Mouse (Mus musculus) frontal cortex, postnatal 36 days (tissue): Measurements from ENCODE around the gene Stmn1.

Experiments used
- DNase-seq, 2 experiments: peaks; one replicate each; pipeline ENCODE4 v3.0.0; 2022; ENCODE audit warnings: low spot score in 2 of 2

Stmn1 gene

DNA sequence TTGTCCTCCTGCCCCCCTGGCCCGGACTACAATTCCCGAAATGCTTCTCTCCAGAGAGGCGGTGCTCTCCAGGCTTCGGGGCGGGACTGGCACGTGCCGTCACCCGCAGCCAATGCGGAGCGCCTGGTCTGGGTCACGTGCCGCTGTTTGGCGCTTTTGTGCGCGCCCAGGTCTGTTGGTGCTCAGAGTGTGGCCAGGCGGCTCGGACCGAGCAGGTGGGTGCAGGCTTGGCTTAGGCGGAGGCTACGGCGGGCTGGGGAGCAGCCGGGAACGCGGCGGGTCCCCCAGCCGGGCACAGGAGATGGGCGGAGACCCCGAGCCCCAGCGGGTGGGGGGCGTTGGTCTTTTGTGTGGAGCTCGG lies at the start of gene Stmn1:
Gene Stmn1 (plus strand): TSS at position 106 of the 361 bp plus-strand sequence.
- peak; percentile 92 to 95 for DNase-seq

DNA sequence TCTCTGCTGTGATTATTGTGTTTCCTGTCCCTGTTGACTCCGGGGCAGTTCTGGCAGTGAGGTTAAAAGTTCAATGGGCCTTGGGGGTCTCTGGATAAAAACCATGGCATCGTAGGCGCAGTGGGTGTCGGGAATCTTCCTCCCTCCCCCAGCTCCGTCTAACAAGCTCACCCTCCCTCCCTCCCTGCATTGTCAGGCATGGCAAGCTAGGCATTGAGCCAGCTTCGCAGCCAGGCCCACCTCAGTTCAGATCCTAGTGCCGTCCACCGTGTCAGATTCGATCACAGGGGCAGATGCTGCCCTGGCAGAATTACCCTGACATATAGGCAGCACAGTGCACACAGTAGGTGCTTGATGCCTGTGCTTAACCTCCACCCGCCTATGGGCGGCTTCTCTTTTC lies 46.1 kb upstream of the Stmn1 start:
- no peak for DNase-seq

DNA sequence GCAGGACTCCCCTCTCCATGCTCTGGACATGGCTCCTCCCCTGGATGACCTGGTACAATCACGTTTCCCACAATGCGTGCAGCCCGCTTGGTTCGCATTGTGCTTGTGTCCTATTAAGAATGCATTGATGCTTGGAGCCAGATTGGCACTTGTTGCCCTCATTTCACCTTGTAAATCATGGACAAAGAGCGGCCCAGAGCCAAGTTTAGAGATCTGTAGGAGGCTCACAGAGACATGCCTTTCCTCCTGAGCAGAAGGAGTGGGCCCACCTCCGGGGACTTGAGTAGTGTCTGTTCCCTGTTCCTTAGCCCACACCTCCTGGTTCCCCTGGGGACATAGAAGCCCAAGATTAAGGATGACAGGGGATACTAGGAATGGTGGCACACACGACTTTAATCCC lies 44.2 kb upstream of the Stmn1 start:
- DNase-seq = no peak

DNA sequence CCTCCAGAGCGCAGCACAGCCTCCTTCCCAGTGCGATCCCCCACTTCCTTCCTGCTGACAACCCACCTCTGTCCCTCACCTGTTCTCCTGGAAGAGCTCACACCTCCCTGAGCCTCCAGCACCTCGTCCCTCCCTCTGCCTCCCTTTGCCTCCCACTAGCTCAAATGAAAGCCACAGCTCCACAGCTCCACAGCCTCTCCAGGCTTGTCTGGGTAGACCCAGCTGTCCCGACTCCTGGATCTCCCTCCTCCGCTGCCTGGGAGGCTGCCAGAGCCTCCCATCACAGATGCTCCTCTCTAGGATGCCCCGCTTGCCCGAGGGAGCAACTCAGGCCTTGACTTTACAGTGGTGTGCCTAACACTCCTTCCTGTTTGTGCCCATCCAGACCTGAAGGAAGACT lies 43.0 kb upstream of the Stmn1 start:
- peak in 1 of 2 experiments; percentile 57 for DNase-seq

DNA sequence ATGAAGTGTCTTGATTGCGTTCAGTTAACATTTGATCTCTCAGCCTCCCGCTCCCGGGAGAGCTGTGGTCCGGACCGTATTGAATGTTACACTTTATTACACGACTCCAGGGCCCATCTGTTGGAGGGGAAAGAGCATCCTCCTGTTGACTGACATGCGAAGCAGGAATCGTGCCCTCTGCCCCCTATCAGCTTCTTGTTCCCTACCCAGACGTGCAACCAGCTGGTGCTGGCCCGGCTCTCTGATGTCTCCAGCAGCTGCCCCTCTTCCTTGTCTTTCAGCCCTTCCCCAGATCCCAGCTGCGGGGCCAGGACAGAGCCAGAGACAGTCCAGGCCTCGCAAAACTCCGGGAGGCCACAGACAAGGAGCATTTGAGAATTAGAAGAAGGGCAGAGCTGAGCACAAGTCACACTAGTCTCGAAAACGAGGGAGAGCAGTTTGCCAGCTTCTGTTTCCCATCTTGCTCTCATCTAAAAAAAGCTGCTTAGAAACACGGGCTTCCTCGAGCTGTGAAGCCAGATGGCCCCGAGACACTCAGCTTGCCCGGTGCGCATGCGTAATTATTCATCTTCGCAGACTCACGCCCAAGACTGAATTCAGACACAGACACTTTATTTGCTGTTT lies 37.6 kb upstream of the Stmn1 start:
- DNase-seq = peak; percentile 92 to 98

DNA sequence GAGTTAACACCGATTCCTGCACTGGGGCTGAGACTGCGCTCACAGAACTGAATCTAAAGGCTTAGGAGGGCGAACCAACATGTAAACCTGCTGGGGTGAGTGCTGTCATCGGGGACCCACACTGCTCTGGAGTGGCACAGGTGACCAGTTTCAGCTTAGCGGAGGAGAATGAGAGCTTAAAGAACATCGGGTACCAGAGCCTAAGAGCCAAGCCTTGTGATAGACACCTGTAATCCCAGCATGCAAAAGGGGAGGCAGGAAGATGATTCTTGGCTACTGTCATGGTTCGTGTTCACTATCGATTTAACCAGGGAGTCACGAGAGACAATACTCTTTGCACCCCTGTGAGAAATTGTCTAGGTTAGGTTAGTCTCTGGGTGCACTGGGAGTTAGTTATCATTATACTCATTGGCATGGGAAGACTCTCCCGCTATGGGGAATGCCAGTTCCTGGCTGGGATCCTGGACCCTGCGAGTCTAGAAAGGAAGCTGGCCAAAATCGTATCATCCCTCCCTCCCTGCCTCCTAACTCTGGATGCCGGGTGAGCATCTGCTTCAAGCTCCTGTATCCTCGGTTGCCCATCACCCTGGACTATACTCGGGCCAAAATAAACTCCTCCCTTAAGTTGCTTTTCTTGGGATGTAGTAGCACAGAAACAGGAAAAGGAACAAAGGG lies 35.3 kb upstream of the Stmn1 start:
- DNase-seq = no peak

DNA sequence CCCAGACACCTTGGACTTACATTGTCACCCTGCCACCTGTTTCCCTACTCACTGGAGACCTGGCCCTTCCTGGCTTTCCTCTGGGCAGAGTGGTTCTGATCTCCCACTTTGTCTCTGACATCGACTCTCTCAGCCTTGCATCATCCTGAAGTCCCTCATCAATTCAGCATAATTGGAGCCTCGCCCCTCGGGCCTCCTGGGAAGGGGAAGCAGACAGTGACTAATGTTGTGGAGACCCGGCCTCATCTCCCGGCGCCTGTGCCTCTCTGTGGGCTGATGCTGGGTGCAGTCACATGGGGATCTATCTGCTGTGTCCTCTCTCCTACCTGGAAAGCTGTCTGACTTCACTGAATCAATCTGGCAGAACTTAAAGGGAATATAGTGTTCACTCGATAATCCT lies 31.9 kb upstream of the Stmn1 start:
- no peak for DNase-seq

DNA sequence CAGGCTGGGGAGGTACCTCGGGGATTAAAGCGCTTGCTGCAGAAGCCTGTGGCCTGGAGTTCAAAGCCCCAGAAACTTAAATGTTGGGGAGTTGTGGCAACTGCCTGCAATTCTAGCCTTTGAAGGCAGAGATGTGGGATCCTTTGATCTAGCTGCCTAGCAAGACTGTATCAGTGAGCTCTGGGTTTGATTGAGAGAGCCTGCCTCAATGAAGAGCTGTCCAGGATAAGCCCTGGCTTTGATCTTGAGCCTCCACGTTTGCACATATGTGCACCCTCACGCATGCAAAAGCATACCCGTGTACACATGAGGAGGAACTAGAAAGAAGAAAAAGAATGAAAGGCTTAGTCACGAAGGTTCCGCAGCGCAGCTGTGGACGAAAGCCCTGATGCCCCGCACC lies 31.5 kb upstream of the Stmn1 start:
- no peak for DNase-seq

DNA sequence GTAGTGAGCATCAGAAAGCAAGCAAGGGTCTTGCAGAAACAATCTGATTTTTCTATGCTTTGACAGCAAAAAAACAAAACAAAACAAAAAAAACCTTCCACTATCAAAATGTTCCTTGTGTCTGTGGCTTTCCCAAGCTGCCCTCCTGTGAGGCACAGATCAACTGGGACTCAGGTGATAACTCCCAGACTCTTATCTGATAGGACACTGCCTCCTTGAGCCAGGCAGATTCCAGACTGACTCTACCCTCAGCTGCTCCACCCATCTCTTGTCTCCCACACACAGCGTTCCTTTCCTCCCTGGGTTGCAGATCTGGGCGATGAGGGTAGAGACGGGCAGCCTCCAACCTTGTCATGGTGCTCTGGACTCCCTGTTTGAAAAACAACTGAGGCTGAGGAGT lies 29.0 kb upstream of the Stmn1 start:
- no peak for DNase-seq

DNA sequence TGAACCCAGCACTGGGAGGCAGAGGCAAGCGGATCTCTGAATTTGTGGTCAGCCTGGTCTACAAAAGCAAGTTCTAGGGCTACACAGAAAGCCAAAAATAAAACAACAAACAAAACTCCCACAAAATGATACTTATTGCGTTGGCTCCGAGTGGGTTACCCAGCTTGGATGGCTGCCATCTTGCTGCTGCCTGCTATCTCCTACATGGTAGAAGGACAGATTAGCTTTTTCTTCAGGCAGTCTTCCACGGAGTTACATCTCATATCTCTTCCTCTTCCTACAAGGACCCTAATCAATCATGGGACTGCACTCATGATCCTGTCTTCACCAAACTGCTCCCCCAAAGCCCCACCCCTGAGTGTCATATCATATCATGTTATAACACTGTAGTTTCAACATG lies 28.2 kb upstream of the Stmn1 start:
- no peak for DNase-seq

DNA sequence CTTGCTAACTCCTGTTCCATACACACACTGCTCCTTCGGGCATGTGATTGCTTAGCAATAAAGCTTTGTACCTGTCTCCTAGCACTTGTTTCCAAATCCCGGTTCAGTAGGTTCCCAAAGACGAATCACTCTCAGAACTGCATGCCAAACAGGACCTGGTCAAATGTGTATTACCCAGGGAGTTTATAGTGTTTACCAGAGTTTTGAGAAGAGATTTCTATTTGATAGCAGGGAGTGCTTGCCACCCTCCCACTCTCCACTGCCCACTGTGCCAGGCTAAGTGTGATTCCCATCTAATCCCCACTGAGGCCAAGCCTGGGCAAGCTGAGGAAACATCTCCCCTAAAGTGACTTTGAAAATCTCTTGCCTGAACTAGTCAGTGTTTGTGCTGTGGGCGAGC lies 25.9 kb upstream of the Stmn1 start:
- DNase-seq = no peak

DNA sequence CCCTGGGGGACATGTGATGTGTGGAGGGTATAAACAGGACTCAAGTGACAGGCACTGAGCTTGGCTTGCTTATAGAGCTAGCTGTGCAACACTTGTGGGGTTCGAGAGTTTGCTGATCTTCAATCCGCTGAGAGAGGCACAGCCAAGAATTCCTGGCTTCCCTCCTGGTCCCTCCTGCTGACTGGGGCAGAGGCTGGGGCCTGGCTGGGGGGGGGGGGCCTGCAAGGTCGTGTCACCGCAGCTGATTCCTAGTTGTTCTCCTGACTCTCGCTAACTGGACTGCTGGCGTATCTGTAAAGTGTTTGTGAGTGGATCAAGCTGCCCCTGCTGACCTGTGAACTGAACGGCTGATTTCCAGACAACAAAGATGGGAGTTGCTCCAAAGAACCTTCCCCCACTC lies 24.5 kb upstream of the Stmn1 start:
- DNase-seq = no peak

DNA sequence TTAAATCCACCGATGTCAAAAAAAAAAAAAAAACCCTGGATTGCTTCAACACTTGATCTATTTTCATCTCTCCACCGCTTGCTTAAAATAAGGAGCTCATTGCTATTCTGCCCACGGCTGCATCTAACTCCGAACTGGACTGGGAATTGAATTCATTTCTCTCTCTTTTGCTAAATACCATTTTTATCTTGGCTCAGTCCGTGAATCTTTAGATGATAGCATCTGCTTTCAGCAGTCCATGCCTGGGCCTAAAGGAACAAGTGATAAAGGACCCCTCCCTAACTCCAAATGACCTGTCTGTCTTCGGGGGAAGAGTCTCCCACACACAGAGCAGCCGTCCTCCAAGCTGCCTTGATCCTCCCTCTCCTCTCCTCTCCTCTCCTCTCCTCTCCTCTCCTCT lies 23.2 kb upstream of the Stmn1 start:
- peak; percentile 50 to 79 for DNase-seq

DNA sequence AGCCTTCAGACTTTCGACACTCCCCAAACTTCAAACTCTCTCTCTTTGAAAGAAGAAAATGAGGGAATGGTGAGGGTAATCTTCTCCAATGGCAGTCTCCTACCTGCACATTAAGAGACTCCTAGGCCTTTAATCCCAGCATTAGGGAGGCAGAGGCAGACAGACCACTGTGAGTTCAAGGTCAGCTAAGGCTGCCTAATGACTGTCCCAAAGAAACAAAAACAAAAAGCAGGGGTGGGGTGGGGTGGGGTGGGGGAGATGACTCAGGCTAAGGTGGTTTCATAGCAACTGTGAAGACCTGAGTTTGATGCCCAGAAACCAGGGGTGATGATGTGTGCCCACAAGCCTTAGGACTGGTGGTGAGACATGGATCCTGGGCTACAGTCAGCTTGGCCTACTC lies 22.6 kb upstream of the Stmn1 start:
- DNase-seq = no peak

DNA sequence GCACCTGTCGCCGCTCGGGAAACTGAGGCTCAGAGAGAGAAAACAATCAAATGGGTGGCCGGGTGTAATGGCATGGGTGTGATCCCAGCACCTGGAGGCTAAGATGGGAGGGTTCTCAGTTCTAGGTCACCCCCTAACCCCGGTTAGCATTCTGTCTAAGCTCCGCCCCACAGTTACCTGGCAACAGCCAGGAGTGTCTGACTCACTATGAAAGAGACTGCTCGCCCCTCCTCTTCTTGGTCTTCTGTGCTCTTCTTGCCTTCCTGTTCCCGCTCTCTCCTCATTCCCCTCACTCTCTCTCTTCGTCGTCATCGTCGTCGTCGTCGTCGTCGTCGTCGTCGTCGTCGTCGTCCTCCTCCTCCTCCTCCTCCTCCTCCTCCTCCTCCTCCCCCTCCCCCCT lies 20.2 kb upstream of the Stmn1 start:
- DNase-seq = no peak

DNA sequence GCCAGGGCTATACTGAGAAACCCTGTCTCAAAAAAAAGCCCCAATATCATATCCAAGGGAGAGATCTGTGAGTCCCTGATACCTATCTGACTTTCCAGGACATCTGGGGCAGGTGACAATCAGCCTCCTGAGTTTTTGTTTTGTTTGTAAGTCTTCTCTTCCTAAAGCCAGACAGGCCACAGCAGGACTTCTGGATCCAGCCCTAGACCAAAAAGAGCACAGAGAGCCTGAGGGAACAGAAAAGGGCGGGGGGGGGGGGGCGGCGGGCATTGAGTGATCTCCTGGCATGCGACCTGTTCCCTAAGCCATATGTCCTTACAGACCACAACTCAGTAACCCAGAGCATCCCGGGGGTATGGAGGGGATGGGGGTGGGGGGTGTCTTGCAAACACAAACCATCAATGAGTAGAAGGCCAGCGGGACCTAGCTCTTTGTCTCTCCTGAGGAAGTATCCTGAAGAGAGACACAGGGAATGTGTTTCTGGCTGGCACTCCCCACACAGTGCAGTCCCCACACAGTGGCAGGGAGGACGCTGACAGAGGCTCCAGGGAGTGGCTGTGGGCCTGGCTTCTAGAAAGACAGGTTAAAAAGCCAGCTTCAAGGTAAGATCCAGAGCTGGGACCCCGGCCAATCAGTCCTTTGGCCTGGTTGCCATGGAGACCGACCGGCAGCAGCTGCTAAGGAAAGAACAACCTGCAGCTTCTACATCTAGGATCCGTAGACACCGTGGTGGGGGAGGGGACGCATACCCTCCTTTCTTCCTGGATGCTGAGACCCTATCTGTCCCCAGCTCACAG lies 18.3 kb upstream of the Stmn1 start:
- DNase-seq = peak in 1 of 2 experiments; percentile 56

DNA sequence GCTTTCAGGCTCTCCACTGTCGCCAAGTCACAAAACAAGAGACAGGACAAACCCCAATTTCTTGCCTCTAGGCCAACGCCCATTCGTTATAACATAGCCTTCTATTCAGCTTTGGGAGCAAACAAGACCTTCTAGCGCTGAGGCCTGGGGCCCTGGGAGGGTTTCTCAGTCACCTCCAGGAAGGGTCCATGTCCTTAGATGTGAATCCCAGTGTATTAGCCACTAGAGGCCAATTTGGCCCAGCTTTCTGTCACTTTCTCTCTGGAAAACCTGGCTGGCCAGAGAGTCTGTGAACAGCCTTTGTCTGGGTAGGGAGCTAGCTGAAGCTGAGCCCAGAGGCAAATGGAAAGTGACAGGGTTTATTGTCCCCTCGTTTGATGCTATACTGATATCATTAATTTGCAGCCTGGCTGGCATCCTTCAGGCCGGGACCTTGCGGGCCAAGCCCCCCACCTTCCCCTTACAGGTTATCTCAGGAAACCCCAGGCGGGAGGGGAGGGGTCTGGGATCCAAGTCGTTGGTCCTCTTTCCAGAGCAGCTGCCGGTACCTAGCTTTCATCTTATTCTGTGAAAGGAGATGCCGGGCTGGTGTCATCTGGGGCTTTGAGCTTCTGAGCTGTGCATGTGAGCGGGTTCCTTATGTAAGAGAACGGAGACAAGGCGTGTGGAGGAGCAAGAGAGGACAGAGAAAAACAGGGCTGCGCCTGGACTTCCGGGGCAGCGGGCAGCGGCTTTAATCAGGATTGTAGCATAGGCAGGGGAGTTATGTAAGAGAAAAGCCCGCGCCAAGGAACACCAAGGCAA lies 17.5 kb upstream of the Stmn1 start:
- peak in 1 of 2 experiments; percentile 77 for DNase-seq

DNA sequence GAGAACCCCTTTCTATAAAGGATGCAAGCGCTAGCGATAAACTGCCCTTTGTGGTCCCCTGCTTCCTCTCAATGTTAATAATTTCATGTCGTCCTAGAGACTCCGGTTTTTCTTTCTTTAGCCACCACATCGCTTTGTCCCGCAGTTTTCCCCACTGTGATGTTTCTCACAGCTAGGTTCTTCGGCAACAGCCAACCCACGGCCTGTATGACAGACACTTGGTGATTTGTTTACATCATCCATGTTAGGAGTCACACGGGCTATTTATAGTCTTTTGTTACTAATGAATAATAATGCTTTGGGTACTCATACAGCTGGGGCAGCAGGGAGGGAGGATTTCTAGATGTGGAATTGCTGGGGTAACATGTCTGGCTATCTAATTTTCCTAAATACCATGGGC lies 16.6 kb upstream of the Stmn1 start:
- DNase-seq = no peak

DNA sequence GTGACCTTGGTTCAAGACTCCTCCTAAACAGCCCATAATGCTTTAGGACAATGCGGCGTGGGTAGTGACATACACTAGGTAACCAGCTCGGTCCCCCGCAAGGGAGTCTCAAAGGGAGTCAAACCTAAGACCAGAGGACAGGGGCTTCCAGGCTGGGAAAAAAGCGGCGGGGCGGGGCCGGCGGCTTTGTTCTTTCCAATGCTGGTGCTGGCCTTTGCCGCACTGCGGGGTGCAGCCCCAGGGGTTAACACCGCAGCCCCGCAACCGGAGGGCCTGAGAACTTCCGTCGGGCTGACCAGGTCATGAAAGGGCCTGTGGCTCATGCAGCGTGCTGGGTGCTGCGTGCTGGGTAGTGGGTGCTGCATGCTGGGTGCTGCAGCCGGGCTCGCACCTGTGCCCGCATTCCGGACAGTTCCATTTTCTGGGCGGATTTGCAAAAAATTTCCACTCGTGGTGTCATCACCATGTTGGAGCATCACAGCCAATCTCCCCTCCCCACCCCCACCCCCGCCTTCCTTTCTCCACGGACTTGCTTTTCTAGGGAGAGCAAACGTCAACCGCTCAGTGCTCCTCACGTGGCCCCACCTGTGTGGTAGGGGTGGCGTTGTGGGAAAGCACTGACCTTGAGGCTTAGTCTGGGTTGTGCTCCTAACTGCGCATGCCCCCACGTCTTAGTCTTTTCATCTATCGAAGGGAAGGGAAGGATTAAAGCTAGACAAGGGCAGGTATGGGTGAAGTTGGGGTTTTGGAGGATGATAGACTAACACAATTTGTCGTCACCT lies 14.3 kb upstream of the Stmn1 start:
- no peak for DNase-seq

DNA sequence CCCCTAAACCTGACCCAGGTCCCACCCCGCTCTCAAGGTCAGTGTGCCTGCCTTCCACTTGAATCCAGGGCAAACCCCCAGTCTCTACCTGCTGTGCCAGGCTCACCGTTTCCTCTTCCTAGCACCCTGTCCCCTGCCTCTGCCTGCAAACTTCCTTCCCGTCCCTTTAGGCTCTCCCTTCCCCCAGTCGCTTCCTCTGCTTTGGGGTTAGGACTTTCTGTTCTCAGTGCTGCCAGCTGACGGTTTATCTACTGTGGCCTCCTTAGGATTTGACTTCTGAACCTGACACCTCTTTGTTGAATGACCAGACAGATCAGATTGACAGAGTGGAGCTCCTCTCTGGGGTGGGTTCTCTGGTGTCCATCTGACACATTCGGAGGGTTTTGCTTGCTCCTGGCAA lies 12.8 kb upstream of the Stmn1 start:
- no peak for DNase-seq

DNA sequence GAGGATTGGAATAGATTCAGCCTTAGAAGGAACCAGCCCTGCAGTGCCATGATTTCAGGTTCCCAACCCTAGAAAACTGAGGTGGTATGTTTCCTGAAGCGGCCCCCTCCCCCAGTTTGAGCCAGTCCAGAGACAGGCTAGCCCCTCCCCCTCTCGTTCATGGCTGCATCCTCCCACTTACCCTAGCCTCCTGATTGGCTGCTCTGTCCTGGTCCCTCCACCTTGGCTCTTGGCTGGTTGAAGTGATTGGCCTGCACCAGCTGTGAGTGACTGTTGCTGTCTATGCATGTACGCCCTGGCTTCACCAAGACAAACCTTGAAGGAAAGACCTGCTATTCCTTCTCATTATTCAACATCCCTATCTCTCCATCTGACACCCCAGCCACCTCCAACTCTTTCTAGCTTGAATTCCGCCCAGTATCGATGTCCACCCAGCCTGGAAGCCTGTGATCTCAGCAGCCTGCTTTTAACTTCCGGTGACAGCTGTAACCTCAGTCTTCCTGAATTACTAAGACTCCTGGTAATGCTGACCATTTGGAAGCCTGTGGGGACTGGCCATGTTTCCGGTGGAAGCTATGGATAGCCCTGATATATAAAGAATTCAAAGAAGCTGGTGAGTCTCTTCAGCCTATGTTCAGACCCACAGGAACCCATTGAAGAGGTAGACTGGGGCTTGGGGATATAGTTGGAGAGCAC lies 10.8 kb upstream of the Stmn1 start:
- DNase-seq = no peak
